Mouse (Mus musculus) lung, embryonic 15.5 days (tissue): Measurements from ENCODE around the gene Trim7. TPM values are rescaled to one million over a fixed set of nuclear protein-coding genes. Genes with fewer than 3 reads are reported as not detected.

ENCODE experiments used
- ATAC-seq: fragments of 200-750 bp; cut with Nextera tagmentation; 2 replicates; pipeline ENCODE4 v1.8.0; 2017; ENCODE audit warnings: moderate number of reproducible peaks, borderline replicate concordance; ENCODE audit not compliant: low FRiP score, low TSS enrichment; ENCODE audit errors: extremely low read depth
- H3K27ac ChIP-seq: fragments of 300-500 bp; sonication (generic); 2 replicates; pipeline ENCODE4 v1.5.1; 2015; ENCODE audit warnings: moderate library complexity, mild to moderate bottlenecking, inconsistent platforms
- H3K27me3 ChIP-seq: fragments of 300-500 bp; sonication (generic); 2 replicates; pipeline ENCODE4 v1.6.1; 2015; ENCODE audit warnings: inconsistent platforms
- H3K36me3 ChIP-seq: fragments of 300-500 bp; sonication (generic); 2 replicates; pipeline ENCODE4 v1.6.1; 2015; ENCODE audit warnings: inconsistent platforms
- H3K4me1 ChIP-seq: fragments of 300-500 bp; sonication (generic); 2 replicates; pipeline ENCODE4 v1.6.1; 2015; ENCODE audit warnings: inconsistent platforms
- H3K4me2 ChIP-seq: fragments of 300-500 bp; sonication (generic); 2 replicates; pipeline ENCODE4 v1.6.1; 2015; ENCODE audit warnings: inconsistent platforms, mild to moderate bottlenecking, moderate library complexity
- H3K4me3 ChIP-seq: fragments of 300-500 bp; sonication (generic); 2 replicates; pipeline ENCODE4 v1.5.1; 2015; ENCODE audit warnings: mild to moderate bottlenecking, inconsistent platforms
- H3K9ac ChIP-seq: fragments of 300-500 bp; sonication (generic); 2 replicates; pipeline ENCODE4 v1.6.1; 2015; ENCODE audit warnings: inconsistent platforms
- H3K9me3 ChIP-seq: fragments of 300-500 bp; sonication (generic); 2 replicates; pipeline ENCODE4 v1.6.1; 2016; ENCODE audit warnings: inconsistent platforms
- WGBS: fragments of 180-500 bp; shearing (Covaris S2); methylation state at CpG from one replicate; pipeline ENCODE4 v1.1.7; 2015; 5-methylcytosine and 5-hydroxymethylcytosine counted together
- polyA plus RNA-seq: library from polyadenylated mRNA; unstranded; fragments of >200 nt; fragmentation: Nextera tagmentation; extraction: Ambion mirVana; gene quantifications from 2 replicates; pipeline ENCODE4 v1.2.1, GENCODE M21; 2015

Gene Trim7
- polyA plus RNA-seq, 1 experiment from 2014 or later: 1.1 TPM

DNA sequence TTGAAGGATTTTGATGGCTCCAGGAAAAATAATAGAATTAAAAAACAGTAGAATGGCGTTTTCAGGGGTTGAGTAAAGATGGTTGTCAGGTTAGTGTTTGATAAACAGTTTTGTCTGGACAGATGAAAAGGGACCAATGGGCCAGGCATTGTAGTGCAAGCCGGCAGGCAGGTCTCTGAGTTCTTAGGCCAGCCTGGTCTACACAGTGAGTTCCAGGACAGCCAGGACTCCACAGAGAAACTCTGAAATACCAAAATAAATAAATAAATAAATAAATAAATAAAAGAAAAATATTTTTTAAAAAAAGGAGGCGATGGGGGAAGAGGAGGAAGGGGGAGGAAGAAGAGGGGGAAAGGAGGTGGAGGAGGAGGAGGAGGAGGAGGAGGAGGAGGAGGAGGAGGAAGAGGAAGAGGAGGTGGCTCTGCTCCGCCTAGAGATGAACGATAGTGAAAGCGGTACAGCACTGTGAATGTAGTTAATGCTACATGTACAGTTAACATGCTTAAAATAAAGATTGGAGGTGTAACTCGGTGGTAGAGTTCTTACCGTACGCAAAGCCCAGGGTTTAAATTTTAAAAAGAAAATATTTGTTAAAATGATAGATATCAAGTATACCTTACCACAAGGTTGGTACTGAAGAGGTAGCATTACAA is 7.3 kb downstream of the Trim7 start:
- H3K4me3 ChIP-seq: peak overlapping the region; percentile 70
- 0 out of 2 replicates have a peak overlapping the region, but pooled peaks have one; percentile 73 for H3K27ac ChIP-seq
- H3K9ac ChIP-seq: no peak overlapping the region
- no peak for ATAC-seq
- H3K36me3 ChIP-seq: no peaks in the 10 kb centered on the region
- peaks cover 11% of the 10 kb centered on the region for H3K4me1 ChIP-seq
- 28% methylated on average over 9 of the region's 9 CpGs for WGBS
- H3K4me2 ChIP-seq: peak overlapping the region; percentile 59
- no peaks in the 10 kb centered on the region for H3K27me3 ChIP-seq
- no peaks in the 10 kb centered on the region for H3K9me3 ChIP-seq

DNA sequence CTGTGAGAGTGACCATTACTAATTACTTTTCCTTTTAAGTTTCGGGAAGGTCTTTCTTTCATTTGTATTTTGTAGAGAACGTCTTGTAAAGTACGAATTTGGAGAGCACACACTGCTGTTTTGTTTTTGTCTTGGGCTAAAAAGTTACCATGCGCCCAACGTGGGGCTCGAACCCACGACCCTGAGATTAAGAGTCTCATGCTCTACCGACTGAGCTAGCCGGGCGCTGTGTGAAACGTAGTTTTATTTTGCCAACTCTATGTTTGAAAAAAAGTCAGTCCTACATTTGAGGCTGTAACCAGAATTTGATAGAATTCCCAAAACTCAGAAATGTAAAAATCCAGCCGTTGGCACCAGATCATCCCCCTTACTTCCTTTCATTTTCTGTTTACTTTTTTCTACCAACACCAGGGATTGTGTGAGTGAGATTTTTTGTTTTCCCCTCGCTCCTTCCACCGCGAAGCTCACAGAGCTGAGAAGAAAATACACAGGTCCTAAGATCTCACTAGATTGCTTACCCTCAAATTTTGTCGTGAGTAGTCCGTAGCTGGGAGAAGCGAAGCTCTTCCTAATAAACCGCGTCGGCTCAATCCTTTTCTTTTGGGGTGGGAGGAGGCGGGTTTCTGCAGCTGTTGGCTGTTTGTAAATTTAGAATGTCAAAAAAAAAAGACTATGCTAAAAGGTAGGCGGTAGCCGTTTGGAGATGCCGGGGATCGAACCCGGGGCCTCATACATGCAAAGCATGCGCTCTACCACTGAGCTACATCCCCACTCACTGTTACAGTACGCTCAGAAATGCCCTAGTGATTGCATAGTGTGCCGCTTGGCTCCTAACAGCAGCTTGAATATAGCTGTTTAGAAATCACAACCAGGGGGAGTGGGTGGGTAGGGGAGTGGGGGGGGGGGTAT is 8.0 kb downstream of the Trim7 start:
- H3K27ac ChIP-seq: peak overlapping the region; percentile 73
- H3K4me2 ChIP-seq: peak overlapping the region; percentile 59

GRCm38 (mm10) chr11:48835923-48836322 is 10.0 kb downstream of the Trim7 start:
- Histone ChIP-seq H3K9me3 (no peaks in the 10 kb centered on the region), H3K4me3 (no peak overlapping the region), H3K4me2 (no peak overlapping the region), H3K9ac (no peak overlapping the region), H3K27ac (no peak overlapping the region), H3K27me3 (no peaks in the 10 kb centered on the region), H3K36me3 (no peaks in the 10 kb centered on the region), H3K4me1 (peaks cover 11% of the 10 kb centered on the region)
- no peak for ATAC-seq
- WGBS: 74% methylated on average over 6 of the region's 6 CpGs

More for the DNA sequence above, 8.0 kb downstream of the Trim7 start:
- Histone ChIP-seq H3K27me3 (no peaks in the 10 kb centered on the region), H3K9me3 (no peaks in the 10 kb centered on the region), H3K36me3 (no peaks in the 10 kb centered on the region), H3K4me3 (peak overlapping the region; percentile 70), H3K9ac (peak overlapping the region; percentile 67), H3K4me1 (peaks cover 11% of the 10 kb centered on the region)
- ATAC-seq: peak; percentile 88
- WGBS: 1% methylated on average over 30 of the region's 30 CpGs

DNA sequence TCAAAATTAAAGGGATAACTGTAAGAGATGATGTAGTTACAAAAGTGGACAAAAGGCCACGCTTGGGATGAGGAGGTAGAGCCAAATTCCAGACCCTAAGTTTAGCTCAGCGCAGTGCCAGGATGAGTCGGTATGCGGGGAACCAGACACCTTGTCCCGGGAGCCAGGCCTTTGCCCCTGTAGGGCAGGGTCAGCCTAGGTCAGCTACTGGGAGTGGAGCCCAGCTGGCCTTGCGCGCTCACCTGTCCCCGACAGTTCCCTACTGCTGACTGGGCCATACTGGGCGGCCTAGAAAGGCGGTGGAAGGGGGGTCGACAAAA is 11.0 kb downstream of the Trim7 start:
- H3K4me2 ChIP-seq: peak overlapping the region; percentile 91
- peaks cover 11% of the 10 kb centered on the region for H3K4me1 ChIP-seq
- no peaks in the 10 kb centered on the region for H3K36me3 ChIP-seq
- H3K27me3 ChIP-seq: no peaks in the 10 kb centered on the region
- H3K9me3 ChIP-seq: no peaks in the 10 kb centered on the region
- no peak overlapping the region for H3K27ac ChIP-seq
- ATAC-seq: no peak
- WGBS: 17% methylated on average over 11 of the region's 11 CpGs
- H3K4me3 ChIP-seq: peak overlapping the region; percentile 88
- peak overlapping the region; percentile 62; the same call in 1 of the 2 replicates for H3K9ac ChIP-seq

DNA sequence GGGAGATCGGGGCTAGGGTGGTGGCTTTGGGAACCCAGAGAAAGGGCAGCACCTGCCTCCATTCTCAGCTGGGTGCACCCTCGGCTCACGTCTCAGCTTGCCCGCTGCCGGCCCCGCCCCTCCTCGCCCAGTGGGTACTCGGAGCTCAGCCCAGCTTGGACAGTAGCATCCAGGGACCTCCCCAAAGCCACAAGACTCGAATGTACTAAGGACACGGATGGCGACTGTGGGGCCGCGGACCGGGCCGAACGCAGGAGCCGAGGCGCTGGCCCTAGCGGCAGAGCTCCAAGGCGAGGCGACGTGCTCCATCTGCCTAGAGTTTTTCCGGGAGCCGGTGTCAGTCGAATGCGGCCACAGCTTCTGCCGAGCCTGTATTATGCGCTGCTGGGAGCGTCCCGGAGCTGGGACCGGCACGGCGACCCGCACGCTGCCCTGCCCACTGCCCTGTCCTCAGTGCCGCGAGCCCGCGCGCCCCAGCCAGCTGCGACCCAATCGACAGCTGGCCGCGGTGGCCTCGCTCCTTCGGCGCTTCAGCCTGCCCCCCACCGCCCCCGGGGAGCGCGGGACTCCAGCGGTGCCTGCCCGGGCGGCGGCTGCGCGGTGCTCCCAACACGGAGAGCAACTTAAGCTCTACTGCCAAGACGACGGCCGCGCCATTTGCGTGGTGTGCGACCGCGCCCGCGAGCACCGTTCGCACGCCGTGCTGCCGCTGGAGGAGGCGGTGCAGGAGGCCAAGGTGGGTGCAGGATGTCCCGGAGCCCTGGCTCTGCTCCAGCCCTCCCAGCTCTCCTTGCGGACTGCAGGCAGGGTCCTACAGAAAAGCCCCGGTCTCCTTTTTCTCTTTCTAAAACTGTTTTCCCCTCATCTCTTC is 11.6 kb downstream of the Trim7 start:
- peak overlapping the region; percentile 62 for H3K9ac ChIP-seq
- H3K36me3 ChIP-seq: no peaks in the 10 kb centered on the region
- H3K27me3 ChIP-seq: no peaks in the 10 kb centered on the region
- H3K9me3 ChIP-seq: no peaks in the 10 kb centered on the region
- H3K27ac ChIP-seq: 0 out of 2 replicates have a peak overlapping the region, but pooled peaks have one; percentile 8
- H3K4me1 ChIP-seq: peaks cover 11% of the 10 kb centered on the region
- peak; percentile 25 for ATAC-seq
- H3K4me2 ChIP-seq: peak overlapping the region; percentile 91
- H3K4me3 ChIP-seq: peak overlapping the region; percentile 88
- 0% methylated on average over 76 of the region's 77 CpGs for WGBS

GRCm38 (mm10) chr11:48838181-48838797 is 12.3 kb downstream of the Trim7 start:
- peaks cover 11% of the 10 kb centered on the region for H3K4me1 ChIP-seq
- no peaks in the 10 kb centered on the region for H3K9me3 ChIP-seq
- no peak for ATAC-seq
- peak overlapping the region; percentile 62 for H3K9ac ChIP-seq
- WGBS: 2% methylated on average over 16 of the region's 16 CpGs
- H3K4me2 ChIP-seq: peak overlapping the region; percentile 91
- peak overlapping the region; percentile 88 for H3K4me3 ChIP-seq
- no peak overlapping the region for H3K27ac ChIP-seq
- H3K36me3 ChIP-seq: no peaks in the 10 kb centered on the region
- H3K27me3 ChIP-seq: no peaks in the 10 kb centered on the region

DNA sequence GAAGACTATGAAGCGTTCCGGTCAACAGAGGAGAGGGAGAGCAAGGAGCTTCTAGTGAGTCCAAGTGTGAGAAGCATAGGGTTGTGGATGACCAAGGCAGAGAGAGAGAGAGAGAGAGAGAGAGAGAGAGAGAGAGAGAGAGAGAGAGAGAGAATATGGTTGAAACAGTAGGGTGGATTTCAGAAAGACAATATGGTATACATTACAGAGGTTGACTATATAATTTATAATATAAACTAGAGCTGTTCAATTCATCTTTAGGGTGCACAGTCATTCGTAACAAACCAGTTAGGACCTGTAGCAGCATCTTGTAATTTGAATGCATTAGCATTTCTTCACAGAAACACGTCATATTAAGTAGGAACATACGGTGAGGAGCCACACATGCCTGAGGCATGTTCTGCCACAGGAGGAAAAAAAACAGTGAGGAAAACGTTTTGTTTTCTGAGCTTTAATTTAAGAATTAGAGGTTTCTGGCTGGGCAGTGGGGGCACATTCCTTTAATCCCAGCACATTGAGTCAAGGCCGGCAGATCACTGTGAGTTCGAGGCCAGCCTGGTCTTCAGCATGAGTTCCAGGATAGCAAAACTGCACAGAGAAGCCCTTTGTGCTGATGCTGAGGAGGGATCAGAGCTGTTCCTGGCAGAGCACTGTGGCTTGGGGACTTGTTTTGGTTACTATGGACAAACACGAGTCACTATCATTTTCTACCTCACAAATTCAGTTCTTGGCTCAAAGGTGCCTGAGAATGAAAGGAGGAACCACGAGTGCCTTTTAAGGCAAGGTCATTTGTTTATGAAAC is 13.1 kb downstream of the Trim7 start:
- Histone ChIP-seq H3K4me1 (peaks cover 11% of the 10 kb centered on the region), H3K9ac (no peak overlapping the region), H3K4me3 (peak overlapping the region; percentile 88; the same call in 1 of the 2 replicates), H3K9me3 (no peaks in the 10 kb centered on the region), H3K27me3 (no peaks in the 10 kb centered on the region), H3K27ac (no peak overlapping the region), H3K36me3 (no peaks in the 10 kb centered on the region), H3K4me2 (peak overlapping the region; percentile 91)
- no peak for ATAC-seq
- WGBS: 72% methylated on average over 10 of the region's 10 CpGs

- H3K4me1 ChIP-seq: peaks cover 4% of the 10 kb centered on the region
- ATAC-seq: no peak
Measured at GRCm38 (mm10) chr11:48840805-48841204, 14.9 kb downstream of the Trim7 start.

GRCm38 (mm10) chr11:48841213-48841612 is 15.3 kb downstream of the Trim7 start:
- no peak for ATAC-seq

More at GRCm38 (mm10) chr11:48840805-48841204, 14.9 kb downstream of the Trim7 start:
- H3K4me2 ChIP-seq: no peak overlapping the region
- no peaks in the 10 kb centered on the region for H3K27me3 ChIP-seq
- no peak overlapping the region for H3K4me3 ChIP-seq
- H3K36me3 ChIP-seq: no peaks in the 10 kb centered on the region
- no peaks in the 10 kb centered on the region for H3K9me3 ChIP-seq
- H3K27ac ChIP-seq: no peak overlapping the region
- no peak overlapping the region for H3K9ac ChIP-seq

DNA sequence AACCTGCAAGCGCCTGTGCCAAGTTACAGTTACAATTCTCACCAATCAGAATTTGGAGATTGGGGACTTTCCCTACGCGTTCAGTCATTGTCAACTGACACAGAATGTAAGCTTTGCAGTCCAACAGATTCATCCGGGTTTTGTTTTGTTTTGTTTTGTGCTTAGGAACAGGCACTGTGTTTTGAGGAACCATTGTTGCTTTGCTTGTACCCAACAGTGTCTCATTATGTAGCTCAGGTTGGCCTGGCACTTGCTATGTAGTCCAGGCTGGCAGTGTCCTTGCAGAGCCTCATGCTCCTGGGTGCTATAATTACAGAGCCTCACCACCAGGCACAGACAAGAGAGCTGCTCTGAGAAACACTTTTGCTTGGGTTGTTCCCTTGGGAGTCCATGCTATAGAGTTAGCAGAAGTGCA is 16.4 kb downstream of the Trim7 start:
- Histone ChIP-seq H3K4me3 (no peak overlapping the region), H3K4me1 (no peaks in the 10 kb centered on the region; the same call in 1 of the 2 replicates), H3K4me2 (no peak overlapping the region), H3K27me3 (no peaks in the 10 kb centered on the region), H3K9me3 (no peaks in the 10 kb centered on the region), H3K27ac (no peak overlapping the region), H3K9ac (no peak overlapping the region), H3K36me3 (no peaks in the 10 kb centered on the region)
- no peak for ATAC-seq
- WGBS: 67% methylated on average over 4 of the region's 4 CpGs

More at GRCm38 (mm10) chr11:48841213-48841612, 15.3 kb downstream of the Trim7 start:
- Histone ChIP-seq H3K27me3 (no peaks in the 10 kb centered on the region), H3K4me1 (peaks cover 4% of the 10 kb centered on the region), H3K27ac (no peak overlapping the region), H3K36me3 (no peaks in the 10 kb centered on the region), H3K4me3 (no peak overlapping the region), H3K4me2 (no peak overlapping the region), H3K9ac (no peak overlapping the region), H3K9me3 (no peaks in the 10 kb centered on the region)
- WGBS: 78% methylated on average over 5 of the region's 5 CpGs
